Mouse (Mus musculus) adrenal gland, postnatal 36 days (tissue): ENCODE measurements around the gene Actrt1. TPM values are rescaled to one million over a fixed set of nuclear protein-coding genes. Genes with fewer than 3 reads are reported as not detected.

ENCODE experiments used
- DNase-seq, 2 experiments: peaks; one replicate each; pipeline ENCODE4 v3.0.0; 2021; ENCODE audit warnings: mixed read lengths in 1 of 2
- long read RNA-seq, 2 experiments: library from polyadenylated mRNA; stranded (forward); transcript quantifications; one replicate each; pipeline ENCODE4 v2.0.0; 2021; ENCODE audit warnings: borderline sequencing depth in 2 of 2
- total RNA-seq, 2 experiments: library from RNA; stranded (reverse); gene quantifications; 2 replicates each; pipeline ENCODE4 v1.2.3; 2021

The Actrt1 gene
- total RNA-seq, result not detected
- long read RNA-seq, experiment 1, result 0 reads
- long read RNA-seq, experiment 2, result 0 reads

- no peak for DNase-seq
Observed at GRCm38 (mm10) chrX:46328707-46329106, at the start of gene Actrt1. TSS of gene Actrt1 (plus strand) at chrX:46329007.

- DNase-seq, result no peak
Observed at GRCm38 (mm10) chrX:46331463-46332115, 2.8 kb downstream of the Actrt1 start.
